In genomic region chr11:101162301-101162700, GRCm38 (mm10) we compare ENCODE assay signal across 19 mouse cellular contexts. TPM values are rescaled to one million over a fixed set of nuclear protein-coding genes. Genes with fewer than 3 reads are reported as not detected.
DNase-seq lines count a peak whose midpoint lies in the region; ATAC-seq and TF ChIP-seq lines count a peak whose summit lies in the region.
"Had no signal": no experiment of that assay in that cellular context is flagged by ENCODE, and none has a peak within 500 bp of the region (broad histone marks: within the 10 kb centered on the region; RNA-seq: fewer than 3 reads in every experiment).

No protein-coding gene starts in this region.

- peak overlapping the region; percentile 86 for H3K27ac ChIP-seq in gastrocnemius, adult 2 months
- H3K27ac ChIP-seq in midbrain, embryonic 11.5 days (ENCODE audit: low read depth, low read length): no peak overlapping the region
- no peak overlapping the region for H3K27ac ChIP-seq in midbrain, embryonic 15.5 days
- peak overlapping the region; percentile 18; the same call in 1 of the 2 replicates for H3K27ac ChIP-seq in olfactory bulb, adult 2 months (ENCODE audit: insufficient read depth, low read depth, low read length)
- H3K27ac ChIP-seq: embryonic facial prominence, embryonic 10.5 days; liver, embryonic 15.5 days; midbrain, embryonic 10.5 days had no signal

- WGBS in midbrain, embryonic 11.5 days: 56% methylated on average over 5 of the region's 5 CpGs
- 52% methylated on average over 5 of the region's 5 CpGs for WGBS in midbrain, embryonic 15.5 days
- WGBS in olfactory bulb, adult 2 months: 28% methylated on average over 5 of the region's 5 CpGs

- H3K36me3 ChIP-seq in midbrain, embryonic 11.5 days (ENCODE audit: control insufficient read depth, insufficient read depth, low read length): no peaks in the 10 kb centered on the region
- H3K36me3 ChIP-seq in midbrain, embryonic 15.5 days (replicated peaks): peaks cover 15% of the 10 kb centered on the region; the same call in 1 of the 2 replicates

- peaks cover 52% of the 10 kb centered on the region for H3K27me3 ChIP-seq in midbrain, embryonic 11.5 days (ENCODE audit: control insufficient read depth, insufficient read depth, low read length)
- H3K27me3 ChIP-seq in midbrain, embryonic 15.5 days (replicated peaks): peaks cover 55% of the 10 kb centered on the region

- DNase-seq in gastrocnemius, adult 2 months: no peak
- DNase-seq in gastrocnemius, postnatal 4 days (ENCODE audit: low spot score in 2 of 2): no peak
- peak; percentile 61 for DNase-seq in midbrain, embryonic 11.5 days (ENCODE audit: low spot score, missing footprints)
- peak; percentile 54 for DNase-seq in Muller cell, postnatal 12 days (ENCODE audit: inconsistent ontology term)
- DNase-seq in right cerebral cortex, postnatal 4 days: no peak
- DNase-seq: right cerebral cortex, postnatal 14 days; thymus, postnatal 36 days had no signal

- TF ChIP-seq POLR2A in olfactory bulb, adult 2 months (IDR thresholded peaks at IDR 0.05; ENCODE audit: insufficient read depth, low read depth, low read length): no peak

- no peak for ATAC-seq in midbrain, embryonic 11.5 days (ENCODE audit: low FRiP score)
- no peak for ATAC-seq in midbrain, embryonic 15.5 days (replicated peaks)
- ATAC-seq: activated CD4-positive, CD25-positive, alpha-beta regulatory T cell, adult 4 months; intestine, postnatal 0 days had no signal

- no peaks in the 10 kb centered on the region for H3K9me3 ChIP-seq in midbrain, embryonic 11.5 days (ENCODE audit: control insufficient read depth, low read length)
- H3K9me3 ChIP-seq in midbrain, embryonic 15.5 days: no peaks in the 10 kb centered on the region
- H3K9me3 ChIP-seq: embryonic facial prominence, embryonic 10.5 days; liver, embryonic 15.5 days; midbrain, embryonic 10.5 days had no signal

- H3K4me3 ChIP-seq in gastrocnemius, adult 2 months: peak overlapping the region; percentile 48
- no peak overlapping the region for H3K4me3 ChIP-seq in midbrain, embryonic 11.5 days (ENCODE audit: low read depth, low read length)
- no peak overlapping the region for H3K4me3 ChIP-seq in midbrain, embryonic 15.5 days
- H3K4me3 ChIP-seq in olfactory bulb, adult 2 months (ENCODE audit: insufficient read depth, low read depth, low read length): no peak overlapping the region
- H3K4me3 ChIP-seq: embryonic facial prominence, embryonic 10.5 days; liver, embryonic 15.5 days; midbrain, embryonic 10.5 days had no signal

- no peak overlapping the region for H3K9ac ChIP-seq in midbrain, embryonic 11.5 days (ENCODE audit: low read length)
- no peak overlapping the region for H3K9ac ChIP-seq in midbrain, embryonic 15.5 days
- H3K9ac ChIP-seq: liver, embryonic 15.5 days had no signal

- peaks cover 4% of the 10 kb centered on the region for H3K4me1 ChIP-seq in midbrain, embryonic 11.5 days (ENCODE audit: control insufficient read depth, insufficient read depth, low read length)
- peaks cover 9% of the 10 kb centered on the region for H3K4me1 ChIP-seq in midbrain, embryonic 15.5 days
- H3K4me1 ChIP-seq in olfactory bulb, adult 2 months (ENCODE audit: control insufficient read depth, insufficient read depth, low read length): peaks cover 13% of the 10 kb centered on the region

- no peak overlapping the region for H3K4me2 ChIP-seq in midbrain, embryonic 11.5 days
- H3K4me2 ChIP-seq in midbrain, embryonic 15.5 days: no peak overlapping the region
- H3K4me2 ChIP-seq: liver, embryonic 15.5 days had no signal

- no peak for TF ChIP-seq CTCF in gastrocnemius, adult 2 months (IDR thresholded peaks at IDR 0.05)
- TF ChIP-seq CTCF in olfactory bulb, adult 2 months (IDR thresholded peaks at IDR 0.05; ENCODE audit: insufficient read depth, low read depth, low read length): no peak

- intact Hi-C loops in gastrocnemius, adult 2 months (cut with DNase I): no loop called here

RNA-seq across cellular contexts. Expression of gene Tubg2, which starts 6.6 kb away (rescaled TPM):
- total RNA-seq in gastrocnemius, adult 2 months (2021): 1 to 10 TPM; 2.4 to 3.6 TPM
- 1 to 10 TPM; 6.8 TPM for total RNA-seq in gastrocnemius, postnatal 4 days (2021)
- polyA plus RNA-seq in midbrain, embryonic 11.5 days (2014; fragmentation: Nextera tagmentation; extraction: Ambion mirVana): 3.4 and 5.1 TPM in 2 replicates
- 60.8 and 62.7 TPM in 2 replicates for polyA plus RNA-seq in midbrain, embryonic 15.5 days (2015; fragmentation: Nextera tagmentation; extraction: Ambion mirVana)
- polyA plus RNA-seq in olfactory bulb, adult 2 months (2012; ENCODE audit: insufficient read depth, insufficient read length, low replicate concordance, missing spikeins): not detected in 2 replicates
- total RNA-seq: common myeloid progenitor, adult 5-6 weeks; hematopoietic stem cell, adult 5-6 weeks; monocyte, adult 5-6 weeks had no signal

RNA-seq across cellular contexts. Expression of gene Cntnap1, which starts 8.0 kb away (rescaled TPM):
- total RNA-seq in gastrocnemius, adult 2 months (2021): 1 to 10 TPM; 1.2 to 1.6 TPM
- 1 to 10 TPM; 3.2 to 4.1 TPM for total RNA-seq in gastrocnemius, postnatal 4 days (2021)
- polyA plus RNA-seq in midbrain, embryonic 11.5 days (2014; fragmentation: Nextera tagmentation; extraction: Ambion mirVana): 0.30 and 0.32 TPM in 2 replicates
- 3.4 and 3.8 TPM in 2 replicates for polyA plus RNA-seq in midbrain, embryonic 15.5 days (2015; fragmentation: Nextera tagmentation; extraction: Ambion mirVana)
- polyA plus RNA-seq in olfactory bulb, adult 2 months (2012; ENCODE audit: insufficient read depth, insufficient read length, low replicate concordance, missing spikeins): not detected in 2 replicates
- total RNA-seq: hematopoietic stem cell, adult 5-6 weeks had no signal

RNA-seq across cellular contexts. Expression of gene Plekhh3, which starts 8.8 kb away (rescaled TPM):
- 10 to 100 TPM; 20.7 to 35.3 TPM for total RNA-seq in gastrocnemius, adult 2 months (2021)
- total RNA-seq in gastrocnemius, postnatal 4 days (2021): 10 to 100 TPM; 39.5 to 41.4 TPM
- polyA plus RNA-seq in midbrain, embryonic 11.5 days (2014; fragmentation: Nextera tagmentation; extraction: Ambion mirVana): 5.8 and 7.2 TPM in 2 replicates
- polyA plus RNA-seq in midbrain, embryonic 15.5 days (2015; fragmentation: Nextera tagmentation; extraction: Ambion mirVana): 8.5 and 9.9 TPM in 2 replicates
- not detected in 2 replicates for polyA plus RNA-seq in olfactory bulb, adult 2 months (2012; ENCODE audit: insufficient read depth, insufficient read length, low replicate concordance, missing spikeins)
- total RNA-seq: hematopoietic stem cell, adult 5-6 weeks had no signal
- polyA plus RNA-seq: activated CD4-positive, CD25-positive, alpha-beta regulatory T cell, adult 4 months had no signal

RNA-seq across cellular contexts. Expression of gene Ccr10, which starts 12.9 kb away (rescaled TPM):
- total RNA-seq in gastrocnemius, adult 2 months (2021): not detected
- under 1 TPM; 0.36 to 0.37 TPM for total RNA-seq in gastrocnemius, postnatal 4 days (2021)
- not detected in 2 replicates for polyA plus RNA-seq in midbrain, embryonic 11.5 days (2014; fragmentation: Nextera tagmentation; extraction: Ambion mirVana)
- polyA plus RNA-seq in midbrain, embryonic 15.5 days (2015; fragmentation: Nextera tagmentation; extraction: Ambion mirVana): 0.31 and 0.36 TPM in 2 replicates
- not detected in 2 replicates for polyA plus RNA-seq in olfactory bulb, adult 2 months (2012; ENCODE audit: insufficient read depth, insufficient read length, low replicate concordance, missing spikeins)
- total RNA-seq: common myeloid progenitor, adult 5-6 weeks; gastrocnemius, postnatal 10 days; heart, adult 18-20 months; hematopoietic stem cell, adult 5-6 weeks had no signal

RNA-seq across cellular contexts. Expression of gene Tubg1, which starts 42.6 kb away (rescaled TPM):
- 10 to 100 TPM; 22.0 to 30.2 TPM for total RNA-seq in gastrocnemius, adult 2 months (2021)
- 10 to 100 TPM; 39.3 to 42.1 TPM for total RNA-seq in gastrocnemius, postnatal 4 days (2021)
- polyA plus RNA-seq in midbrain, embryonic 11.5 days (2014; fragmentation: Nextera tagmentation; extraction: Ambion mirVana): 96.3 and 108 TPM in 2 replicates
- polyA plus RNA-seq in midbrain, embryonic 15.5 days (2015; fragmentation: Nextera tagmentation; extraction: Ambion mirVana): 76.1 and 84.7 TPM in 2 replicates
- polyA plus RNA-seq in olfactory bulb, adult 2 months (2012; ENCODE audit: insufficient read depth, insufficient read length, low replicate concordance, missing spikeins): not detected in 2 replicates

Comparison
In these comparisons a context has a peak if more than half of its experiments do, and no peak if none do; other contexts are left out.
1. DNase-seq: peak in midbrain, embryonic 11.5 days (single experiment) and Muller cell, postnatal 12 days (single experiment); none in gastrocnemius, adult 2 months (single experiment), gastrocnemius, postnatal 4 days (0 of 2) and right cerebral cortex, postnatal 4 days (single experiment).
2. H3K27ac ChIP-seq: peak in gastrocnemius, adult 2 months (single experiment) and olfactory bulb, adult 2 months (single experiment); none in midbrain, embryonic 11.5 days (single experiment) and midbrain, embryonic 15.5 days (single experiment).